Mouse (Mus musculus) natural killer cell, adult 2 months (primary cell): ENCODE data around the gene 1810049J17Rik.
"Not testable (repeated sequence)": the region's sequence is repeated elsewhere in the genome, so short reads cannot be mapped to it uniquely, and the experiment has no call there.

ENCODE experiments used
- DNase-seq, 2 experiments: peaks; one replicate each; pipeline ENCODE4 v3.0.0; 2022; ENCODE audit warnings: low spot score in 2 of 2

1810049J17Rik gene

DNA sequence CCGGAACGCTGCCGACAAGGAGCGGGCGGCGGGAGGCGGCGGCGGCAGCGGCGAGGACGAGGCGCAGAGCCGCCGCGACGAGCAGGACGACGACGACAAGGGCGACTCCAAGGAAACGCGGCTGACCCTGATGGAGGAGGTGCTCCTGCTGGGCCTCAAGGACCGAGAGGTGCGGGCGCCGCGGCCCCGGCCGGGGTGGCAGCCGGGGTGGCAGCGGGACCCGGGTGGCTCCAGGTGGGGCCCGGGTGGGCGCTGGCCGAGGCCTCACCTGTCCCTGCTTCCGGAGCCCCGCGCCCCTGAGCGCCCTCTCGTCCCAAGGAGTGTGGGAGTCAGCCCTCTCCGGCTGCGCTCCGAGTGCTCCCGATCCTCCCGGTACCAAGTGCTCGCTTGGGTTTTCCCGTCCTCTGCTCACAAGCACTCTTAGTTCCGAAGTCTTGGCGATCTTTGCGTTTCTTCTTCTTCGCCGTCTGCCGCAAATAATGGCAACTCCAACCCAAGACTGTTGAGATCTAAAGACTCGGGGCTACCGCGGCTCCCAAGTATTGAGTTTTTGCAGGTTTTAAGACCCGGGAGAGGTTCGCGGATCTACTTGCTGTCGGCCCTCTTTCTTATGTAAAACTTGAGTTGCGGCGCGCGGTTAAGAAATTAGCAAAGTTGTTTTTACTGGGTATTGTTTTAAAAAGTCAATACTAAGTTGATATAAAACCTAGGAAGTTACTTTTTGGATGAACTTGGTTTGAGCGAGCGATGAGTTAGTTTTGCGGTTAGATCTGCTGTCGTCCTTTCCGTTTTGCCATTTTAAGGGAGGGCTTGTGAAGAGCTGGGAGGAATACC, at the start of gene 1810049J17Rik:
1810049J17Rik (minus strand) TSS at position 112 of the 834 bp plus-strand sequence.
- peak; percentile 5 to 23 for DNase-seq

GRCm38 (mm10) chr15:12371183-12371582, 49.5 kb upstream of the 1810049J17Rik start:
- peak; percentile 51 to 67 for DNase-seq

DNA sequence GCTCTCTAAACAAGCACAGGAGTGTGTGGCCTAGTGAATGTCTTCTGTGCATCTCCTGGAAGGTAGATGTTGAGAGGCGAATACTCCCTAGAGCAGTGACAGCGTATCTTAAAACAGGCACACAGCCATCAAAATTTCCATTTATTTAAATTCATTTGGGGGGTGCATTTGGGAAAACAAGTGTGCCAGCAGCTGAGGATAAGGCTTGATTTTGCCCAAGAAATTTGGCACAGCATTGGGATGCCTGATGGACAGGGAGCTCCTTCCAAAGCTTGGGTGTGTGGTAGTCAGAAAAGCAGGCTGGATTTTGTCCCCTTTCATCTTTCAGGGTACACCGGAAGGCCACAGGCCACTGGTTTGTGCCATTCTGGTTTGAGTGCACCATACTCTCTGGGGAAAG, 48.4 kb upstream of the 1810049J17Rik start:
- no peak for DNase-seq

- DNase-seq: no peak
These were observed 47.2 kb upstream of the 1810049J17Rik start for GRCm38 (mm10) chr15:12368850-12369249.

DNA sequence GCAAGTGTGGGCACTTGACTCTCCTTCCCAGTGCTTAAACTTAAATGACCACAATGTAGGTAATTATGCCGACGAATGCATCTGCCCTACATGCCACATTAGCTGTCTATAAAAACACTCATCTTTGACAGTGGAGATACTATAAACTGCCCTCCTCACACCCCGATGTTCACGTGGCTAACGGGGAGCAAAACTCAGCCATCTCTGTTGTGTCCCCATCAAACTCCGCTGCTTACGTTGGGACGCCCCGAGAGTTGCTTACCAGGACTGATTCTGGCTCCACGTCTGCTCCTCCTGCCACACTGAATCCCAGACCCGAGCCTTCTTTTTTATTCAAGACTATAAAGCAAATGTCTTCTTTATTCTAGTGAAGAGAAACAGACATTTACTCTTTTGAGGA, 46.7 kb upstream of the 1810049J17Rik start:
- DNase-seq: no peak

- no peak for DNase-seq
These were observed 45.8 kb upstream of the 1810049J17Rik start for GRCm38 (mm10) chr15:12367306-12368080.

DNA sequence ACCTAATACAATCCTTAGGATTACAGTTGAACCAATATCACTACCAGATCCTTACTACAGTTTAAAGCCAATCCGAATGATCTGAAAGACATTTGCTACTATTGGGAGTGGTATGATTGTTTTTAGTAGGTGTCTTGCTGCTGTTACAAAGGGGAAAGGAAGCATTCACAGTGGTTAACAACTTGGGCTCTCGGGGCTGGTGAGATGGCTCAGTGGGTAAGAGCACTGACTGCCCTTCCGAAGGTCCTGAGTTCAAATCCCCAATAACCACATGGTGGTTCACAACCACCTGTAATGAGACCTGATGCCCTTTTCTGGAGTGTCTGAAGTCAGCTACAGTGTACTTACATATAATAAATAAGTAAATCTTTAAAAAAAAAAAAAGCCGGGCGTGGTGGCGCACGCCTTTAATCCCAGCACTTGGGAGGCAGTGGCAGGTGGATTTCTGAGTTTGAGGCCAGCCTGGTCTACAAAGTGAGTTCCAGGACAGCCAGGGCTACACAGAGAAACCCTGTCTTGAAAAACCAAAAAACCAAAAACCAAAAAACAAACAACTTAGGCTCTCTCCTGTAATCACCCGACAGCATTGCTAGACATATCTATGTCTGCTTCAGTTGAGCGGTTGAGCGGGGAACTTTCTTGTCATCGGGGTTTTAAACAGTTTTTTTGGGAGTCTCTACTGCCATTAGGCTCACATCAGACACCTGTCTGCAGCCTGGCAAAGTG, 45.0 kb upstream of the 1810049J17Rik start:
- DNase-seq: not testable (repeated sequence)

GRCm38 (mm10) chr15:12366072-12366469, 44.4 kb upstream of the 1810049J17Rik start:
- DNase-seq: no peak

GRCm38 (mm10) chr15:12365416-12366071, 43.8 kb upstream of the 1810049J17Rik start:
- DNase-seq: no peak

DNA sequence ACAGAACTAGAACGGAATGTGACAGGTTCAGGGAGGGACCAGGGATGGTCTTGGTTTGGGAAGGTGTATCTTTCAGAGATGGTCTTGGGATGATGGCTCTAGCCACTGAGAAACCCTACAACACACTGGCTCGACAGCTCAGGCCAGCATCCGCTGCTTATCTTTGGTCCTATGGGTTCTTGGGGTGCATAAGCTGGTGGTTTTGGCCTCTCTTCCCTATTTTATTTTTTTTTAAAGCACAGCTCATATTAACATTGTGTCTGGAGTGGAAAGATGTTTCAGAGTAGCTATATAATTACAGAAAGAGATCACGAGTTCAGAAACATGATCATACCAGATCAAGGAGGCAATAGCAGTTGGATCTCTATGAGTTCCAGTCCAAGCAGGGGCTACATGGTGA, 42.4 kb upstream of the 1810049J17Rik start:
- no peak for DNase-seq

DNA sequence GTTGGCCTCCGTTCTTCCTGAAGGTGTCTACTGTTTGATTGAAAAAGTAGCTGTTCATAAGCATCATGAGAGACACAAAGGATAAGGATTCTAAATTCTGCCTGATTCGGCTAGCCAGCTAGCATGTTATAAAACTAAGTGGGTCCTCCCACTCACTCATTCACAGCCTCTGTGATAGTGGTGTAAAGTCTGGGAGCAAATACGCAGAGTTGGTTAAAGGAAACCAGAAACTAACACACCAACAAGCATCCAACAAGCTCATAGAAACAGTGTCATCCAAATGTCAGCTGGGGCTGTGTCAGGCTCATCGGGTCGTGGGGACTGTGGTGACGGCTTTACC, 41.0 kb upstream of the 1810049J17Rik start:
- no peak for DNase-seq

DNA sequence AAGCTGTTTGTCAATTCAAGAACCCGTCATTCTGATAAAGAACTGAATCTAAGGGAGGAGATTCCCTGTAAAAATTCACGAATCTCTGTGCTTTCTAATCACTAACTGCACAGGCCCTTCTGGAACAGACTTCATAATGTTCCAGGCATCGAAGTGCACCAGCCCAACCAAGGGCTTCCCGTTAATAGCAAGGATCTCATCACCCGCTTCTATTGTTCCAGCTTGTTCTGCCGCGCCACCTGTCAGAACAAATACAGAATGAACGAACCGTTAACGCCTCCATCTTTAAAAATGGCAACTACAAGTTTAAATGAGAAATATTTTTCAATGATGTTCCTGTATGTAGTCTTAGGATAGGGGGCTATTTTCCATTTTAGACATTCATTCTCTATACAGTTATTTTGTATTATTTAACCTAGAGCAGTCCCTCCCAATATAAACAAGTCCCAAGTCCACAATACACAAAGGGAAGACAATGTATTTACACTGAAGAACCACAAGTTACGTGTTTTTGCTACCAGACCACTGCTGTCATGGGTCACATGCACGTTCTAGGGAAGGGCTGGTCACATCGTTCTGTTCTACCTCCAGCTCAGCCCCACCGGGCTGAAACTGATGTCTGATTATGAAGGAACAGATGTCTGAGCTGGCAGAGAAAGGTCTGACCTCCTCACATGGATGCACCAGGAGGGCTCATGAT, 40.5 kb upstream of the 1810049J17Rik start:
- DNase-seq: no peak

DNA sequence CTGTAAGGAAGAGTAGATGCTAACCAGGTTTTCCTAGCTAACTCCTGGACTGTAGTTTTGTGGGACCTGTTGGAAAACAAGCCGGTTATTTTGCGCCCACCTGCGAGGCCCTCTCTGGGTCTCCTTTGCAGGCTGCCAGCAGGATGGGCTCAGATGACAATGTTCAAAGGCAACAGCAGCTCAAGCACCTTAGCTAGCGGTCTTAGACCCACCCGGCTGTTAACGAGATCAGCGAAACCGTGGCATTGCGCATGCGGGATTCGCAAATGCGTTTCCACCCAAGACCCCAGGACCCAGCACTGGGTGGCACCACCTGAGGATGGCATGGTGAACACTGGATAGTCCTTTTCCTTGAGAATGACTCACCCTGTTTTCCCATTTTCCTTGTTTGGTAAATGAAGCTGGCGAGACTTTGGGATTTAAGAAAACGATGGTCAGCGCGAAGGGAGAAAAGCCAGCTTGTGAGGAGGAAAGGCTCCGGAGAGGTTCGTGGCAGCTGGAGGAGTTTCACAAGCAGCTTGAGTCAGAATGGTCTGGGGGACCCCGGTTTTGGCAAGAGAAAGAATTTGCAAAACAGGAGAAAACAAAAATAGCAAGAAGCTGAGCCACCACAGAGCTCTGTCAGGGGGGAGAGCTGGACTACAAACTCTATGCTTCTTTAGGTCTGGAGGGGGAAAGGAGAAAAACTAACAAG, 39.0 kb upstream of the 1810049J17Rik start:
- DNase-seq: no peak

DNA sequence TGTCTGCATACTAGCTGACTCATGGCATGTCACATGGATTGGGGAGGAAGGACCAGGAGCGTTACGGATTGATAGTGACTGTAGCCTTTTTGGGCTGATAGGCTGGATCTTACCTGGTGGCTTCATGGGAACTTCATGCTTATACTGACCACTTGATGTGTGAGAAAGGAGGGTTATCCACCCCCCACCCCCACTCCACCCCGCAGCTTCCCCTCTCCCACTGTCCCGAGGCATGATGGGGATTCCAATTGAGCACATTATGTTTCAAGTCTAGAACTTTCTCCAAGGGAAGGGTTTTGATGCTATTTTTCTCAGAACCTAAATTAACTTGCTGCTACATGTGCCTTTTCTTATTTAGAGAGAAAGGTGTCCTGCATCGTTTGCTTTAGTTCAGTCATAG, 36.7 kb upstream of the 1810049J17Rik start:
- no peak for DNase-seq

DNA sequence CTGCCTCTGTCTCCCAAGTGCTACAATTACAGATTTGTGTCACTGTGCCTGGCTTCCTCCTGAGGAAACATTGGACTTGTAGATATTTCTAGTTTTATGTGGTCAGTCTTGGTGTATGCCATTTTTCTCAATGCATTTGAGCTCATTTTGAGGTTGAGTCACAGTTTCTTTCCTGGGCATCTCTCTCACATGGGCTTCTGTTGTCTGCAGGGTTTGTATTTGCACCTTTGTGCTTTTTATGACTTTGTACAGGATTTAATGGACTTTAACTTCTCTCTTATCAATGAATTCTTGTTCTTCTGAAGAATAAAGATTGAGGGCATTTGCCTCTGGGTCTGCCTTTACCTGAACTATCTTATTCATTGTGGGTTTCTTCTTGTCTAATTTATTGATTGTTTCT, 35.8 kb upstream of the 1810049J17Rik start:
- DNase-seq: no peak

GRCm38 (mm10) chr15:12355907-12356306, 34.2 kb upstream of the 1810049J17Rik start:
- no peak for DNase-seq

- no peak for DNase-seq
These were observed 33.6 kb upstream of the 1810049J17Rik start for GRCm38 (mm10) chr15:12355261-12355660.

GRCm38 (mm10) chr15:12354281-12354810, 32.6 kb upstream of the 1810049J17Rik start:
- no peak for DNase-seq

GRCm38 (mm10) chr15:12351470-12351869, 29.8 kb upstream of the 1810049J17Rik start:
- DNase-seq: no peak

DNA sequence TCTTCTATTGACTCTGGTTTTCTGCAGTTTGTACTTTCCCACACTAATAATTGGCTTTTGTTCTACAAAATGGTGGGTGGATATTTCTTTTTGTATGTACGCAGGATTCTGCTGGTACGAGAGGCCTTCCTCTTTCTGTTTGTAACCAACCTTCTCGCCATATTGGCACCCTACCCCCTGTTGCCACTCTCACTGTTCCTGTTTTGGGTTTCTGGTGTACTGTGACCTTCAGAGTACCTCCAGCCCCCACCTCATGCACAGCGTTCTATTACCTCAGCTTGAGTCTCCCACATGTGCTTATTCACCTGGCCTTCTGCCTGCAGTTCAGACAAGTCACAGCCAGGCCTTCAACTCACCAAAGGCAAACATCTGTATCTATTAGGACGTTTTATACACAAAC, 28.1 kb upstream of the 1810049J17Rik start:
- DNase-seq: no peak
